Mouse (Mus musculus) embryonic facial prominence, embryonic 15.5 days (tissue): ENCODE measurements around the gene Tsc22d3. TPM values are rescaled to one million over a fixed set of nuclear protein-coding genes. Genes with fewer than 3 reads are reported as not detected.

Experiments
- ATAC-seq: fragments of 200-750 bp; cut with Nextera tagmentation; 2 replicates; pipeline ENCODE4 v1.8.0; 2017; ENCODE audit warnings: low read depth, moderate TSS enrichment; ENCODE audit not compliant: insufficient number of reproducible peaks, low FRiP score, low TSS enrichment
- H3K27ac ChIP-seq: fragments of 300-500 bp; sonication (generic); replicated peaks from 2 replicates; pipeline ENCODE4 v1.5.1; 2015; ENCODE audit warnings: mild to moderate bottlenecking, inconsistent platforms
- H3K27me3 ChIP-seq: fragments of 300-500 bp; sonication (generic); 2 replicates; pipeline ENCODE4 v1.6.1; 2015; ENCODE audit warnings: inconsistent platforms
- H3K36me3 ChIP-seq: fragments of 300-500 bp; sonication (generic); 2 replicates; pipeline ENCODE4 v1.6.1; 2015; ENCODE audit warnings: mild to moderate bottlenecking, inconsistent platforms
- H3K4me1 ChIP-seq: fragments of 300-500 bp; sonication (generic); 2 replicates; pipeline ENCODE4 v1.6.1; 2015; ENCODE audit warnings: inconsistent platforms
- H3K4me2 ChIP-seq: fragments of 300-500 bp; sonication (generic); replicated peaks from 2 replicates; pipeline ENCODE4 v1.6.1; 2015; ENCODE audit warnings: mild to moderate bottlenecking, inconsistent platforms
- H3K4me3 ChIP-seq: fragments of 300-500 bp; sonication (generic); replicated peaks from 2 replicates; pipeline ENCODE4 v1.5.1; 2015; ENCODE audit warnings: mild to moderate bottlenecking, inconsistent platforms
- H3K9ac ChIP-seq: fragments of 300-500 bp; sonication (generic); 2 replicates; pipeline ENCODE4 v1.6.1; 2015; ENCODE audit warnings: inconsistent platforms
- H3K9me3 ChIP-seq: fragments of 300-500 bp; sonication (generic); replicated peaks from 2 replicates; pipeline ENCODE4 v1.6.1; 2016; ENCODE audit warnings: inconsistent platforms
- WGBS: fragments of 180-500 bp; shearing (Covaris S2); methylation state at CpG from one replicate; pipeline ENCODE4 v1.1.7; 2015; 5-methylcytosine and 5-hydroxymethylcytosine counted together
- polyA plus RNA-seq: library from polyadenylated mRNA; unstranded; fragments of >200 nt; fragmentation: Nextera tagmentation; extraction: Ambion mirVana; gene quantifications from 2 replicates; pipeline ENCODE4 v1.2.1, GENCODE M21; 2015

Gene Tsc22d3
- polyA plus RNA-seq, 1 experiment from 2014 or later, result 129 TPM

DNA sequence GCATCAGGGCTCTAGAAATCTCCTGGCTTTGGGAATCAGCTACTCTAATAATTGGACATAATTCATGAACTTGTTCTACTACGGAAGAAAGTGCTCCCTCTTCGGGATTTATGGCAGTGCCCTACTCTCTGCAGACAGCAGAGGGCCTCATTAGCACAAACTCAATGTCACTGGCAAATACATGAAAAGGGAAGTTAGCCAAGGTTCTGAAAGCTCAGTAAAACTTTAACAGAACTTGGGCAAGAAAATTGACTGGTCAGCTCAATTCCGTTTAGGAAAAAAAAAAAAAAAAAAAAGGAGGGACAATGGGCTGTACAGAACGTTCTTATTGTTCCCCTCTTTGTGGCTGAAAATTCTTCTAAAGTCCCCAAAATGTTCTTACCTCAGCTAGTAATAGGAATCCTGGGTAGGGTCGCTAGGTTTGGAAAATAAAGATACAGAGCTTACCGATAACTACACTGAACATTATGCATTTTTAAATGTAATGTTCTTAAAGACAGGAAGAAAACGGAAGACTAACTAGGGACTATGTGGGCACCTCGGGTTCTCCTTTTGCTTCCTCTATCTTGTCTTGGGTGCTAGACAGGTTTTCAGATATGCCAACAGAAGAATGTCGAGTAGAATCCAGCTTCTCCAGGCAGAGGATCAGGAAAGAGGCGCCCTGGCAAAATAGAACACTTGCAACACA, 108.4 kb downstream of the Tsc22d3 start:
- Histone ChIP-seq H3K4me1 (no peaks in the 10 kb centered on the region), H3K9me3 (no peaks in the 10 kb centered on the region), H3K27ac (no peak overlapping the region), H3K27me3 (peaks cover 17% of the 10 kb centered on the region), H3K36me3 (no peaks in the 10 kb centered on the region), H3K4me2 (no peak overlapping the region), H3K9ac (no peak overlapping the region), H3K4me3 (no peak overlapping the region)
- 51% methylated on average over 10 of the region's 10 CpGs for WGBS
- ATAC-seq, result no peak

DNA sequence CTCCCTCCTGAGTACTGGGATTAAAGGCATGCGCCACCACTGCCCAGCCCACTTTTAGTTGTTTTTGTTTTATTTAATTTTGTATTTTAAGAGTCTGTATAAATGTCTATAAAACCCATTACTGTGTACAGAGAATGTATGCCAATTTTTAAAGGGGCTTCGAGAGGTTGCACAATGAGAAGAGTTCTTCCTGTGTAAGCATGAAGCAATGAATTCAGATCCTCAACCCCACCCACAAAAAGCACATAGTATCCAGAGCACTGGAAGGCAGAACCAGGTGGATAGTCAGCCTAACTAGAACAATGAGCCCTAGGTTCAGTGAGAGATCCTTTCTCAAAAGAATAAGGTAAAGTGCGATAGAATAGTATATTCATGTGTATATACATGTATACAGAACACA, 110.3 kb downstream of the Tsc22d3 start:
- H3K9ac ChIP-seq, result no peak overlapping the region
- H3K4me2 ChIP-seq, result no peak overlapping the region
- peaks cover 17% of the 10 kb centered on the region for H3K27me3 ChIP-seq
- no peaks in the 10 kb centered on the region for H3K4me1 ChIP-seq
- H3K9me3 ChIP-seq, result no peaks in the 10 kb centered on the region
- no peaks in the 10 kb centered on the region for H3K36me3 ChIP-seq
- no peak overlapping the region for H3K4me3 ChIP-seq
- no peak for ATAC-seq
- H3K27ac ChIP-seq, result no peak overlapping the region
- 78% methylated on average over 3 of the region's 3 CpGs for WGBS

Other genes with a start within 250 kb of the Tsc22d3 start
- 37.7 and 42.7 TPM in 2 replicates for gene Prps1, start 144.0 kb downstream of the Tsc22d3 start, polyA plus RNA-seq
- gene Mid2, start 63.9 kb upstream of the Tsc22d3 start, polyA plus RNA-seq, result 6.4 and 7.7 TPM in 2 replicates
- 0.12 TPM in 1 of 2 replicates, not detected in the other for gene Tex13b, start 212.8 kb upstream of the Tsc22d3 start, polyA plus RNA-seq